Mouse (Mus musculus) heart, adult 8-10 months (tissue): ENCODE measurements at regions not wholly inside any gene's neighbourhood (a gene's known extent, or its start where the extent isn't known, plus 50 kb on each side); places are given as distances from the start of the nearest gene placed in this dataset.

Experiments used
- DNase-seq: peaks from one replicate; pipeline ENCODE4 v3.0.0; 2022; ENCODE audit warnings: low spot score

- DNase-seq: no peak
Observed at GRCm38 (mm10) chr3:137482546-137482945, 138.9 kb upstream of the Ddit4l start.

- DNase-seq: peak; percentile 30
Observed at GRCm38 (mm10) chr3:137482971-137483370, 138.4 kb upstream of the Ddit4l start.

- no peak for DNase-seq
Observed at GRCm38 (mm10) chr3:137489592-137489991, 131.8 kb upstream of the Ddit4l start.

GRCm38 (mm10) chr3:137491508-137492019 lies 129.8 kb upstream of the Ddit4l start:
- DNase-seq: no peak

- no peak for DNase-seq
Observed at GRCm38 (mm10) chr3:137498343-137498742, 123.1 kb upstream of the Ddit4l start.

GRCm38 (mm10) chr3:137511283-137511682 lies 110.1 kb upstream of the Ddit4l start:
- no peak for DNase-seq

GRCm38 (mm10) chr3:137512411-137512810 lies 109.0 kb upstream of the Ddit4l start:
- no peak for DNase-seq

GRCm38 (mm10) chr3:137513026-137513425 lies 108.4 kb upstream of the Ddit4l start:
- DNase-seq: peak; percentile 18

GRCm38 (mm10) chr3:137514238-137514637 lies 107.2 kb upstream of the Ddit4l start:
- DNase-seq: no peak

- no peak for DNase-seq
Observed at GRCm38 (mm10) chr3:137517433-137517832, 104.0 kb upstream of the Ddit4l start.

GRCm38 (mm10) chr3:137520191-137520590 lies 101.2 kb upstream of the Ddit4l start:
- no peak for DNase-seq

- no peak for DNase-seq
Observed at GRCm38 (mm10) chr3:137525606-137526575, 95.5 kb upstream of the Ddit4l start.

GRCm38 (mm10) chr3:137529592-137529960 lies 91.8 kb upstream of the Ddit4l start:
- DNase-seq: no peak

- DNase-seq: no peak
Observed at GRCm38 (mm10) chr3:137529961-137530609, 91.3 kb upstream of the Ddit4l start.

- no peak for DNase-seq
Observed at GRCm38 (mm10) chr3:137541666-137542065, 79.7 kb upstream of the Ddit4l start.

GRCm38 (mm10) chr3:137542343-137542742 lies 79.1 kb upstream of the Ddit4l start:
- DNase-seq: no peak

- DNase-seq: no peak
Observed at GRCm38 (mm10) chr3:137547414-137547877, 74.0 kb upstream of the Ddit4l start.

- DNase-seq: peak; percentile 67
Observed at GRCm38 (mm10) chr3:137547938-137548337, 73.5 kb upstream of the Ddit4l start.

- DNase-seq: no peak
Observed at GRCm38 (mm10) chr3:137550708-137551107, 70.7 kb upstream of the Ddit4l start.

GRCm38 (mm10) chr3:137552472-137553336 lies 68.7 kb upstream of the Ddit4l start:
- DNase-seq: no peak

GRCm38 (mm10) chr3:137560851-137561449 lies 60.5 kb upstream of the Ddit4l start:
- DNase-seq: peak; percentile 7
